ENCODE assay signal across 9 mouse cellular contexts in the genomic region with DNA sequence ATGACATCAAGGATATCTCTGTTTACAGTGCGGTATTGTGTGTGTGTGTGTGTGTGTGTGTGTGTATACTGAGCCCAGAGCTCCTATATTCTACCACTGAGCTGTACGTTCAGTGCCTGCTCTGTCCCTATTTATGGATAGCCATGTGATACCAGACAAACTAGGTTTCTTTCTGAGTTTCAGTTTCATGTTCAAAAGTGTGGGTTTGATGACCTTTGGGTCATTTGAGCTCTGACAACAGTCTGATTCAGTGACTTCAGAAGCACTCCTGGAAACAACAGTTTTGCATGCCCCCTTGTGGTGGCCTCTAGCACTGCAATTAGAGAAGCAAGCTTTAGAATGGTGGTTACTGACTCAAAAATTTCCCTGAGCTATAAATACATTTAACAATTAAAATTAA. TPM values are rescaled to one million over a fixed set of nuclear protein-coding genes. Genes with fewer than 3 reads are reported as not detected.
DNase-seq lines count a peak whose midpoint lies in the region; ATAC-seq and TF ChIP-seq lines count a peak whose summit lies in the region.
"Had no signal": no experiment of that assay in that cellular context is flagged by ENCODE, and none has a peak within 500 bp of the region (broad histone marks: within the 10 kb centered on the region; RNA-seq: fewer than 3 reads in every experiment).

No protein-coding gene starts in this region.

- H3K9me3 ChIP-seq in G1E (replicated peaks) = no peaks in the 10 kb centered on the region
- H3K9me3 ChIP-seq: midbrain, embryonic 12.5 days had no signal

- H3K36me3 ChIP-seq in G1E (replicated peaks) = no peaks in the 10 kb centered on the region
- H3K36me3 ChIP-seq: midbrain, embryonic 12.5 days had no signal

- WGBS in large intestine, adult 2 months = 53% methylated on average over 2 of the region's 2 CpGs
- WGBS in lung, adult 2 months = 48% methylated on average over 2 of the region's 2 CpGs

- TF ChIP-seq CTCF in G1E (IDR thresholded peaks at IDR 0.05; ENCODE audit: low read depth, low read length) = peak; percentile 65
- TF ChIP-seq CTCF in lung, adult 2 months (IDR thresholded peaks at IDR 0.05; ENCODE audit: insufficient read depth, low read length) = peak; percentile 63

- no peak for ATAC-seq in G1E (ENCODE audit: extremely low read depth, insufficient number of reproducible peaks, low FRiP score, poor library complexity, severe bottlenecking)

- H3K4me3 ChIP-seq in G1E (ENCODE audit: low read depth, low read length) = no peak overlapping the region
- no peak overlapping the region for H3K4me3 ChIP-seq in lung, adult 2 months (replicated peaks; ENCODE audit: extremely low read depth, low read depth, low read length)
- H3K4me3 ChIP-seq: midbrain, embryonic 12.5 days had no signal

- TF ChIP-seq POLR2A in lung, adult 2 months (IDR thresholded peaks at IDR 0.05; ENCODE audit: borderline replicate concordance, extremely low read depth, low read depth, low read length) = no peak

- H3K4me1 ChIP-seq in G1E (ENCODE audit: insufficient read depth, low read depth, low read length) = no peaks in the 10 kb centered on the region
- H3K4me1 ChIP-seq in lung, adult 2 months (ENCODE audit: control insufficient read depth, insufficient read depth, low read length) = no peaks in the 10 kb centered on the region
- H3K4me1 ChIP-seq: midbrain, embryonic 12.5 days had no signal

- peak; percentile 4 for DNase-seq in G1E (ENCODE audit: low spot score)
- DNase-seq in adrenal gland, postnatal 10 days = peak; percentile 91
- DNase-seq in embryo, embryonic 10.5 days (ENCODE audit: low spot score) = peak; percentile 91
- DNase-seq in heart, adult 8-10 months (ENCODE audit: low spot score) = peak; percentile 85
- peak; percentile 76 for DNase-seq in large intestine, adult 2 months (ENCODE audit: low read depth, low spot score)
- peak; percentile 70 for DNase-seq in lung, adult 2 months
- DNase-seq in right cerebral cortex, adult 2 months (ENCODE audit: low spot score in 2 of 2) = peak; percentile 80 to 85
- peak; percentile 73 to 81 for DNase-seq in urinary bladder, postnatal 36 days (ENCODE audit: low spot score in 2 of 2)

- H3K27me3 ChIP-seq in G1E (ENCODE audit: insufficient read depth, low read length) = peaks cover 12% of the 10 kb centered on the region
- H3K27me3 ChIP-seq: midbrain, embryonic 12.5 days had no signal

RNA-seq across cellular contexts. Expression of gene Tent2, which starts 50.9 kb away (rescaled TPM):
- total RNA-seq in G1E (2014; fragmentation: Nextera tagmentation) (192 and 241 TPM in 2 replicates), G1E (2017) (54.6 and 56.9 TPM in 2 replicates)
- 33.5 and 35.8 TPM in 2 replicates for polyA plus RNA-seq in G1E (2012)
- 10 to 100 TPM; 35.0 to 47.0 TPM for total RNA-seq in adrenal gland, postnatal 10 days (2021)
- 10 to 100 TPM; 10.7 to 14.7 (median 12.1) TPM for total RNA-seq in heart, adult 8-10 months (2022)
- polyA plus RNA-seq in large intestine, adult 2 months (2012; rRNA removed) = 10.9 and 19.4 TPM in 2 replicates
- 12.2 and 16.0 TPM in 2 replicates for polyA plus RNA-seq in lung, adult 2 months (2012; rRNA removed)

RNA-seq across cellular contexts. Expression of gene Homer1, which starts 56.4 kb away (rescaled TPM):
- 20.9 and 24.5 TPM in 2 replicates for total RNA-seq in G1E (2014; fragmentation: Nextera tagmentation)
- 27.4 and 30.4 TPM in 2 replicates for total RNA-seq in G1E (2017)
- 5.3 and 6.1 TPM in 2 replicates for polyA plus RNA-seq in G1E (2012)
- total RNA-seq in adrenal gland, postnatal 10 days (2021) = 10 to 100 TPM; 18.7 to 19.1 TPM
- total RNA-seq in heart, adult 8-10 months (2022) = 10 to 100 TPM; 56.1 to 67.6 (median 57.1) TPM
- polyA plus RNA-seq in large intestine, adult 2 months (2012; rRNA removed) = 2.2 and 3.5 TPM in 2 replicates
- polyA plus RNA-seq in lung, adult 2 months (2012; rRNA removed) = 1.9 and 2.0 TPM in 2 replicates

Comparison
In these comparisons a context has a peak if more than half of its experiments do, and no peak if none do; other contexts are left out.
1. DNase-seq: peak in every context shown above with its lines; median percentile 91 in adrenal gland, postnatal 10 days; 91 in embryo, embryonic 10.5 days; 85 in heart, adult 8-10 months; 82 in right cerebral cortex, adult 2 months; 77 in urinary bladder, postnatal 36 days; 76 in large intestine, adult 2 months; 70 in lung, adult 2 months; 4 in G1E.